Mouse (Mus musculus): ENCODE measurements around the gene Tmtc4. TPM values are rescaled to one million over a fixed set of nuclear protein-coding genes. Genes with fewer than 3 reads are reported as not detected.

The Tmtc4 gene
- polyA plus RNA-seq, 1 experiment from 2014 or later, result 43.5 TPM

- no peak for ATAC-seq (ENCODE audit: insufficient number of reproducible peaks, insufficient read depth, low FRiP score, low TSS enrichment)
- 69% methylated on average over 2 of the region's 2 CpGs for WGBS
- peaks cover 68% of the 10 kb centered on the region for H3K36me3 ChIP-seq
These were observed 15.8 kb downstream of the Tmtc4 start for GRCm38 (mm10) chr14:122968049-122968448.

DNA sequence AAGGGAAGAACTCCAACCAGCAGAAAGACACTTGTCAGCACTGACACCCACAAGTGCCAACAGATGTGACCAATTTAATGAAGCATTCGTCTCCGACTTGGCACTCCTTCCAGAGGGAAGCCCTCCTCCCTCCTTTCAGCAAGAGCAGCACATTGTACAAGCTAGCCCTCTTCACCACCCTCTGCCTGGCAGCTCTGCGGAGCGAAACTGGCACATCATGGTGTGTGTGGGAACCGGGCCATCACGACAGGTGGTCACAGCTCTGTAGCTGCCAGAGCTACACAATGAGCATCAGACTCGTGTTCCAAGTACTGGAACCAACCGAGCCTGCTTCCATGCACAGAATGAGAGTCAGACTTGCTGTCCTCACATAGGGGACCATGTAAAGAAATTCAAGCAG, 25.9 kb downstream of the Tmtc4 start:
- H3K4me3 ChIP-seq, result no peak overlapping the region
- H3K27me3 ChIP-seq, result no peaks in the 10 kb centered on the region
- H3K9ac ChIP-seq, result no peak overlapping the region
- H3K27ac ChIP-seq, result no peak overlapping the region
- H3K4me2 ChIP-seq (replicated peaks), result no peak overlapping the region
- no peaks in the 10 kb centered on the region for H3K9me3 ChIP-seq
- ATAC-seq (ENCODE audit: insufficient number of reproducible peaks, insufficient read depth, low FRiP score, low TSS enrichment), result no peak
- H3K4me1 ChIP-seq, result no peaks in the 10 kb centered on the region
- WGBS, result 86% methylated on average over 8 of the region's 8 CpGs
- peaks cover 19% of the 10 kb centered on the region for H3K36me3 ChIP-seq

More at GRCm38 (mm10) chr14:122968049-122968448, 15.8 kb downstream of the Tmtc4 start:
- Histone ChIP-seq H3K4me3 (no peak overlapping the region), H3K27ac (no peak overlapping the region), H3K9ac (no peak overlapping the region), H3K4me2 (replicated peaks) (no peak overlapping the region), H3K9me3 (no peaks in the 10 kb centered on the region), H3K4me1 (no peaks in the 10 kb centered on the region), H3K27me3 (no peaks in the 10 kb centered on the region)

- ATAC-seq (ENCODE audit: insufficient number of reproducible peaks, insufficient read depth, low FRiP score, low TSS enrichment), result 0 out of 2 replicates have a peak, but pooled peaks have one; percentile 56
- H3K27me3 ChIP-seq, result no peaks in the 10 kb centered on the region
These were observed 30.5 kb downstream of the Tmtc4 start for GRCm38 (mm10) chr14:122953331-122953730.

DNA sequence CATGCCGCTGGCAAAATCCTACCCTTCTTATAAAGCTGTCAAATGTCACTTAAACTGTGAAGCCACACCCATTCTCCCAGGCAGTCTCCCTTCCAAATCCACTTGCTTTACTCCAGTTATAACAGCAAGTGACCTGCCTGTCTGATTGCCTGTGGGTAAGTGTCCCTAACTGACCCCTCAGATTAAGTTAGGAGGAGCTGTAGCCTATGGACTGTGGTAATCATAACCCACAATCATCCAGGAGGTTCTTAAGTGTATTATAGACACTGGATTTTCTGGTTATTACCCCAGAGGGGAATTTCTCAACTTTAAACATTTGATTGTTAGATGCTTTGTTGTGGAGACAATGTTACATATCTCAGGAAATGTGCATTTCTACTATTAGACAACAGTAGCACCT, 31.3 kb downstream of the Tmtc4 start:
- no peaks in the 10 kb centered on the region for H3K9me3 ChIP-seq
- no peak overlapping the region for H3K27ac ChIP-seq
- ATAC-seq (ENCODE audit: insufficient number of reproducible peaks, insufficient read depth, low FRiP score, low TSS enrichment), result no peak
- H3K4me2 ChIP-seq (replicated peaks), result no peak overlapping the region
- peaks cover 15% of the 10 kb centered on the region for H3K36me3 ChIP-seq
- 84% methylated on average over 1 of the region's 1 CpGs for WGBS
- no peak overlapping the region for H3K9ac ChIP-seq
- H3K4me1 ChIP-seq, result no peaks in the 10 kb centered on the region
- no peak overlapping the region for H3K4me3 ChIP-seq
- H3K27me3 ChIP-seq, result no peaks in the 10 kb centered on the region

More at GRCm38 (mm10) chr14:122953331-122953730, 30.5 kb downstream of the Tmtc4 start:
- Histone ChIP-seq H3K4me1 (no peaks in the 10 kb centered on the region), H3K36me3 (peaks cover 8% of the 10 kb centered on the region; the same call in 1 of the 2 replicates), H3K9ac (no peak overlapping the region), H3K4me3 (no peak overlapping the region), H3K9me3 (no peaks in the 10 kb centered on the region), H3K4me2 (replicated peaks) (no peak overlapping the region), H3K27ac (no peak overlapping the region)
- WGBS, result 21% methylated on average over 1 of the region's 1 CpGs

- 88% methylated on average over 6 of the region's 6 CpGs for WGBS
- Histone ChIP-seq H3K4me3 (no peak overlapping the region), H3K36me3 (peaks cover 21% of the 10 kb centered on the region)
These were observed 32.0 kb downstream of the Tmtc4 start for GRCm38 (mm10) chr14:122951676-122952445.

GRCm38 (mm10) chr14:122950915-122951314, 32.9 kb downstream of the Tmtc4 start:
- H3K36me3 ChIP-seq, result peaks cover 23% of the 10 kb centered on the region
- WGBS, result 94% methylated on average over 1 of the region's 1 CpGs
- H3K4me2 ChIP-seq (replicated peaks), result no peak overlapping the region

More at GRCm38 (mm10) chr14:122951676-122952445, 32.0 kb downstream of the Tmtc4 start:
- Histone ChIP-seq H3K9ac (no peak overlapping the region), H3K27me3 (no peaks in the 10 kb centered on the region), H3K27ac (no peak overlapping the region), H3K9me3 (no peaks in the 10 kb centered on the region), H3K4me2 (replicated peaks) (no peak overlapping the region), H3K4me1 (no peaks in the 10 kb centered on the region)
- ATAC-seq (ENCODE audit: insufficient number of reproducible peaks, insufficient read depth, low FRiP score, low TSS enrichment), result no peak

GRCm38 (mm10) chr14:122943475-122943853, 40.4 kb downstream of the Tmtc4 start:
- Histone ChIP-seq H3K36me3 (peaks cover 40% of the 10 kb centered on the region), H3K4me2 (replicated peaks) (no peak overlapping the region), H3K9me3 (no peaks in the 10 kb centered on the region), H3K4me1 (no peaks in the 10 kb centered on the region), H3K27ac (no peak overlapping the region), H3K9ac (no peak overlapping the region), H3K4me3 (no peak overlapping the region), H3K27me3 (no peaks in the 10 kb centered on the region)
- WGBS, result 86% methylated on average over 3 of the region's 3 CpGs
- ATAC-seq (ENCODE audit: insufficient number of reproducible peaks, insufficient read depth, low FRiP score, low TSS enrichment), result no peak

More at GRCm38 (mm10) chr14:122950915-122951314, 32.9 kb downstream of the Tmtc4 start:
- Histone ChIP-seq H3K27me3 (no peaks in the 10 kb centered on the region), H3K4me3 (no peak overlapping the region), H3K4me1 (no peaks in the 10 kb centered on the region), H3K27ac (no peak overlapping the region), H3K9me3 (no peaks in the 10 kb centered on the region), H3K9ac (no peak overlapping the region)
- ATAC-seq (ENCODE audit: insufficient number of reproducible peaks, insufficient read depth, low FRiP score, low TSS enrichment), result no peak

- H3K4me3 ChIP-seq, result no peak overlapping the region
- ATAC-seq (ENCODE audit: insufficient number of reproducible peaks, insufficient read depth, low FRiP score, low TSS enrichment), result no peak
- H3K9me3 ChIP-seq, result no peaks in the 10 kb centered on the region
- H3K27me3 ChIP-seq, result no peaks in the 10 kb centered on the region
- WGBS, result 63% methylated on average over 4 of the region's 4 CpGs
- peaks cover 36% of the 10 kb centered on the region for H3K36me3 ChIP-seq
- H3K27ac ChIP-seq, result no peak overlapping the region
- H3K4me1 ChIP-seq, result no peaks in the 10 kb centered on the region
- H3K9ac ChIP-seq, result no peak overlapping the region
- no peak overlapping the region for H3K4me2 ChIP-seq (replicated peaks)
These were observed 40.9 kb downstream of the Tmtc4 start for GRCm38 (mm10) chr14:122942757-122943474.

GRCm38 (mm10) chr14:122936460-122936859, 47.4 kb downstream of the Tmtc4 start:
- H3K4me2 ChIP-seq (replicated peaks), result no peak overlapping the region
- no peak overlapping the region for H3K27ac ChIP-seq
- no peaks in the 10 kb centered on the region for H3K27me3 ChIP-seq
- H3K9me3 ChIP-seq, result no peaks in the 10 kb centered on the region
- H3K4me3 ChIP-seq, result no peak overlapping the region
- no peak for ATAC-seq (ENCODE audit: insufficient number of reproducible peaks, insufficient read depth, low FRiP score, low TSS enrichment)
- no peaks in the 10 kb centered on the region for H3K4me1 ChIP-seq
- 83% methylated on average over 1 of the region's 1 CpGs for WGBS
- peaks cover 33% of the 10 kb centered on the region for H3K36me3 ChIP-seq
- H3K9ac ChIP-seq, result no peak overlapping the region

DNA sequence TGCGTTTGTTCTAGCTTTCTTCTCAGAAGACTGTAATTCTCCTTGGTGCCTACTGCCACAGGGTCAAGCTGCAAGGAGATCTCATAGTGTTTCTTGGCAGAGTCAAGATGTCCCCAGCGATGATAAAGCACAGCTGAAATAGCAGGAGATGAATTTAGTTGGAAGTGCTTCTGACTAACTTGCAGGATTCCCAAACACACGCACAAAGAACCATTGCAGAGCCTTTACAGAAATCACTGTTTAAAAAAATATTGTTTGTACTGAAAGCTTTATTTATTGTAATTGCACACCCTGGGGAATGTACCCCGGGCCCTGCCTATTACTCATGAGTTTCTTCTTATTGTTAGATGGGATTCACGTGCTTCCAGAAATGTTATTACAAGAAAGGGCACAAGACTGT, 63.8 kb downstream of the Tmtc4 start:
- no peak overlapping the region for H3K27ac ChIP-seq
- H3K9me3 ChIP-seq, result no peaks in the 10 kb centered on the region
- ATAC-seq (ENCODE audit: insufficient number of reproducible peaks, insufficient read depth, low FRiP score, low TSS enrichment), result no peak
- no peak overlapping the region for H3K4me3 ChIP-seq
- WGBS, result 73% methylated on average over 5 of the region's 5 CpGs
- H3K9ac ChIP-seq, result no peak overlapping the region
- H3K4me2 ChIP-seq (replicated peaks), result no peak overlapping the region
- no peaks in the 10 kb centered on the region for H3K4me1 ChIP-seq
- no peaks in the 10 kb centered on the region for H3K27me3 ChIP-seq
- peaks cover 9% of the 10 kb centered on the region; the same call in 1 of the 2 replicates for H3K36me3 ChIP-seq

DNA sequence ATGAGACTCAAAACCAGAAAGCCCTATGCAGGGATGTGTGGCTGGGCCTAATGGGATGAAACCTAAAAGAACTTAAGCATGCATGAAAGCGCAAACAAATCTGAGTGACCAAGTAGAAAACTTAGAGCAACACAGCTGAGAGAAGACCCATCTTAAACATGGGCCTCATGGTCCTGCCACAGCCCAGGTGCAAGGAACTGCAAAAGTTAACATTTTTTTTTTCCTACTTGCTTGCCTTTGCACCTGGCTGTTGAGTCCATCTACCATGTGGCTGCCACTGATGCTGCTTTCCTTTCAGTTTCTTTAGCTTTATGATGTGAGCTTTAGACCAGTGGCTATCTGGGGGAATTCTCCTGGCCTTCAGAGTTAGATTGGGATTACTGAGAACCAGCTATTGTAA, 66.2 kb downstream of the Tmtc4 start:
- no peak overlapping the region for H3K27ac ChIP-seq
- no peaks in the 10 kb centered on the region for H3K9me3 ChIP-seq
- H3K27me3 ChIP-seq, result no peaks in the 10 kb centered on the region
- peaks cover 9% of the 10 kb centered on the region; the same call in 1 of the 2 replicates for H3K36me3 ChIP-seq
- no peaks in the 10 kb centered on the region for H3K4me1 ChIP-seq
- no peak overlapping the region for H3K4me2 ChIP-seq (replicated peaks)
- H3K9ac ChIP-seq, result no peak overlapping the region
- ATAC-seq (ENCODE audit: insufficient number of reproducible peaks, insufficient read depth, low FRiP score, low TSS enrichment), result no peak
- H3K4me3 ChIP-seq, result no peak overlapping the region
- WGBS, result 87% methylated on average over 1 of the region's 1 CpGs

- WGBS, result 79% methylated on average over 6 of the region's 6 CpGs
- H3K27me3 ChIP-seq, result no peaks in the 10 kb centered on the region
- no peak for ATAC-seq (ENCODE audit: insufficient number of reproducible peaks, insufficient read depth, low FRiP score, low TSS enrichment)
- H3K27ac ChIP-seq, result no peak within 1 kb of the TSS
- no peaks in the 10 kb centered on the region for H3K36me3 ChIP-seq
- H3K4me2 ChIP-seq (replicated peaks), result peak within 1 kb of the TSS; percentile 84
- H3K4me1 ChIP-seq, result no peaks in the 10 kb centered on the region
- peak within 1 kb of the TSS; percentile 58 for H3K9ac ChIP-seq
- peak within 1 kb of the TSS; percentile 53 for H3K4me3 ChIP-seq
- no peaks in the 10 kb centered on the region for H3K9me3 ChIP-seq
These were observed 70.2 kb downstream of the Tmtc4 start, which contains the start of gene Ggact for GRCm38 (mm10) chr14:122913657-122914056. Gene Ggact (minus strand): TSS chr14:122913757.

Measured in embryonic facial prominence, embryonic 12.5 days (tissue).